Mouse (Mus musculus) brown adipose tissue, adult 24 weeks (tissue): ENCODE results near the gene Pus7l. TPM values are rescaled to one million over a fixed set of nuclear protein-coding genes. Genes with fewer than 3 reads are reported as not detected.

Experiments used
- polyA plus RNA-seq: library from polyadenylated mRNA; stranded (reverse); fragments of >200 nt; gene quantifications from 2 replicates; pipeline ENCODE4 v1.2.4, GENCODE M21; 2012; ENCODE audit not compliant: missing spikeins, insufficient read depth, insufficient read length

The Pus7l gene
- polyA plus RNA-seq, 1 experiment = 1.7 TPM

Other genes starting within 250 kb of the Pus7l start
- not detected in 2 replicates for gene Adamts20, start 78.1 kb downstream of the Pus7l start, polyA plus RNA-seq
- gene Irak4, start 96 bp upstream of the Pus7l start, polyA plus RNA-seq = 5.7 and 6.0 TPM in 2 replicates
- 40.7 and 53.0 TPM in 2 replicates for gene Twf1, start 46.3 kb upstream of the Pus7l start, polyA plus RNA-seq
- gene Tmem117, start 85.7 kb upstream of the Pus7l start, polyA plus RNA-seq = not detected in 2 replicates